Mouse (Mus musculus): ENCODE measurements around the gene Scrn1.

Scrn1 gene

DNA sequence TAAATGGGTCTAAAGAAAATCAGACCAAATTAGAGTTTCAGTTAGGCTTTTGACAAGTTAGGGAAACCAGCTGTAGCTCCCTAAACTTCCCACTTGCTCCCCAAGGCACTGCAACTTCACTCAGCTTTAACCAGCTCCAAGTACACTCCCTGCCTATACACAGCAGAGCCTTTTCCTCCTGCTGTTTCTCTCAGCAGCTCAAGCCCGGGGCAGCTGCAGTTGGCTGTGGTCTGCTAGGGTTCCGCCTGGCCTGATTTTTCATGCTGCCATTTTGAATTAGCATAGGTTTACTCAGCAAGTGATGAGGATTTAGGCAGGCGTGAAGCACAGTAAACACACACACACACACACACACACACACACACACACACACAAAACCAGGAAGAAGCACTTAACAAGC lies 1.3 kb downstream of the Scrn1 start:
- no peak for DNase-seq

DNA sequence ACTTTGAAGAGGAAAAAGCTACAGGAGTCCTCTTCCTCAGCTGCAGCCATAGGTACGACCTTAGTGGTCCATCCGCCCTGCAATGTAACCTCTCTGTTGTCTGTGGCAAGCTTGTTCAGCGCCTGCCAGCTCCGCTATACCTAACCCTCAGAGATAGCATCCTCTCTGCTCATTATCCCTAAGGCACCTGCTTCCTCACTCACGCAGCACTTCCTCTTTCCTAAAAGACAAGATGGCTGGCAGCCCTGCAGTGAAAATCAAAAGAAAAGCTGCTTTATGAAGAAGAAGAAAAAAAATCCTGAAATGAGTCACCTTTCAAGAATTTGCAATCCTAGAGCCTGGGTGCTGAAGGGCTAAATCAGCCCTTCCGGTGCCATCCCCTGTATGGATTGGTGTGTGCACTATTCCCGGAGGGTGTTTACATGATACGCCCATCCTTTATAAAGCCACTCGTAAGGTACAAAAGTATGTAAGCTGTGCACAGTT lies 1.7 kb downstream of the Scrn1 start:
- no peak for DNase-seq

DNA sequence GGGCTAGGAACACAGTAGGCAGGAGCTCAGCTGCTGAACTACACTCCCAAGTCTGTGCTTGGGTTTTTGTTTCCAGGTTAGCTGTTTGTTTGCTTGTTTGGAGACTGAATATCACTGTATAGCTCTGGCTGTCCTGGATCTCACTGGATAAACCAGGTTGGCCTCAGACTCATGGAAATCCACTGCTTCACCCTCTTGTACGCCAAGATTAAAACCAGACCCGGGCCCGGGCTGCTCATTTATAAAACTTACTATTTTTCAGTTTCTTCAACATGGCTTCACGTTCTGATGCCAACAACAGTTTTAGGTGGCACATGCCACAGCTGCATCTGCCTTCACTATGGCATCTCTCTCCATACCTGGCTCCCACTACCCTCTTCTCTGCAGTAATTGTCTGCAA lies 2.7 kb downstream of the Scrn1 start:
- DNase-seq: no peak

DNA sequence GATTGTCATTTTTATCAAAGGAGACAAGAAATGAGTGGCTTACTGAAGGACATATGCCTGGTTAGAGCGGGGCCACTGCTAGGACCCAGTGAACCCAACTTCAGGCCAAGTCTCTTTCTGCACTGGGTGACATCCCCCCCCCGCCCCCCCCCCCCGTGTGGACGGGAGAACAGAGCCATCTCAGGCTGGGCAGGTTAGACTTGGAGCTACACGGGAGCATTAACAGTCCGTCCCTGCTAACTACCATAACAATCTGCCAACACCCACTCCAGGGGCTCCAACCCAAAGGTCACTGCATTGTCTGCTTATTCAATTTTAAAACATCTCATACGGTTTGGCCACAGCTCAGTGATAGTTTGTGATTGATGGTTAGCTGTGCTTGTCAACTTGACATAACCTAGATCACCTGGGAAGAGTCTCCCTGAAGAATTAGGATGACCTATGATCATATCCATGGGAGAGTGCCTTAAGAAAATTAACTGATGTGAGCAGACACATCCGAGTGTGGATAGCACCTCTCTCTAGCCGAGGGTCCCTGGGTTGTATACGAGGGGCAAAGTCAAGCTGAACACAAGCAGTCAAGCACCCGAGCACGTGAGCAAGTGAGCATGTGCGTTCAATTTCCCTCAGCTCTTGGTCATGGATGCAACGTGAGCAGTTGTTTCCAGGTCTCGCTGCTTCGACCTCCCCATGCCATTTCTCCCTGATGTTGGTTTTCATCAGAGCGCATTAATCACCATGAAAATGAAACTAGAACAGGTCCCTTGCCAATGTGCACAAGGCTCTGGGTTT lies 4.1 kb downstream of the Scrn1 start:
- DNase-seq: no peak

DNA sequence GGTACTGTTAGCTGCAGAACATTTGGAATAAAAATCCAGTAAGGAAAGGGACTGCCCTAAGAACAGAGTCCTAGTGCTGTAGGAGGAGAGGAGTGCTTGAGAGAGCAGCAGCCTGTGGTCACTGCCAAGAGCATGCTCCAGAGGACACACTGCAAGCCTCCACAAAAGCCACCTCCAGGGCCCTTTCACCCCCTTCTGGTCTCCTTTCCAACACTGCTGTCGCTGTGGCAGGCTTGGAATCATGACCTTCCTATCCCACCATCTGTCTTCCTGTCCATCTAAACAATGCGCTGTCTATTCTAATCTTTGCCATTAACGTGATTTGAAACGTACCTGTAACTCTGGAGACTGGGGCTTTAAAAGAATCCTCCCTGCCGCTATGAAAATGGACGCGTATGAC lies 7.8 kb downstream of the Scrn1 start:
- no peak for DNase-seq

DNA sequence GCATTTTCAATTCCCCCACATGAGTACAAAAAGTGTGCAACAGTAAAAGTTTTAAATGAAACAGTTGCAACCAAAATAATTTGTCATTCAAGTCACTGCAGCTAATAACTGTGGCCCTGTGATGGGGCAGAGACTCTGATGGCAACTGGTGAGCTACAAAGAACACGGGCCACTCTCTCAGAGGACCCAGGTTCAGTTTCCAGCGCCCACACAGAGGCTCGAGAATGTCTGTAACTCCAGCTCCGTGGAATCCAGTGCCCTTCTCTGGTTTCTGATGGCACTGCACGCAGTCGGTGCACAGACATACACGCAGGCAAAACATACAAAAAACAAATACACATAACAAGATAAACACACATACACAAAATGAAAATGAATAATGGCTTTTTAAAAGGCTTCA lies 8.6 kb downstream of the Scrn1 start:
- DNase-seq: no peak

DNA sequence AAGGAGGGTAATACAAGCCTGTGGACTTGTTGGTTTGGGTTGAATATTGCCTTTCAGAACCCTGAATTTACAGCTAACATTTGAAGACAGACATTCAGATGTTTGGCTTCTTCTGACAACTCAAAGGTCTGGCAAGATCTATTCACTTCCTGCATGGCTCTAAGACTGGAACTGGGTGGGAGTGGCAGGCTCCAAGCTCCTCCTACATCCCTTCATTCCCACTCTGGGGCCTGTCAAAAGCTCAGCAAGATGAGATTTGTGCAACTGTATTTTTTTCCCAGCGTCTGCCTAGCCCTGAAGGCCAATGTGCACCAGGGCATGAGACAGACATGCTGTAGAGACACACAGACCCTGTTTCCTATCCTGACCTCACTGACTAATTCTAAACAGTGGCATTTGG lies 10.5 kb downstream of the Scrn1 start:
- DNase-seq: peak; percentile 16 to 77

DNA sequence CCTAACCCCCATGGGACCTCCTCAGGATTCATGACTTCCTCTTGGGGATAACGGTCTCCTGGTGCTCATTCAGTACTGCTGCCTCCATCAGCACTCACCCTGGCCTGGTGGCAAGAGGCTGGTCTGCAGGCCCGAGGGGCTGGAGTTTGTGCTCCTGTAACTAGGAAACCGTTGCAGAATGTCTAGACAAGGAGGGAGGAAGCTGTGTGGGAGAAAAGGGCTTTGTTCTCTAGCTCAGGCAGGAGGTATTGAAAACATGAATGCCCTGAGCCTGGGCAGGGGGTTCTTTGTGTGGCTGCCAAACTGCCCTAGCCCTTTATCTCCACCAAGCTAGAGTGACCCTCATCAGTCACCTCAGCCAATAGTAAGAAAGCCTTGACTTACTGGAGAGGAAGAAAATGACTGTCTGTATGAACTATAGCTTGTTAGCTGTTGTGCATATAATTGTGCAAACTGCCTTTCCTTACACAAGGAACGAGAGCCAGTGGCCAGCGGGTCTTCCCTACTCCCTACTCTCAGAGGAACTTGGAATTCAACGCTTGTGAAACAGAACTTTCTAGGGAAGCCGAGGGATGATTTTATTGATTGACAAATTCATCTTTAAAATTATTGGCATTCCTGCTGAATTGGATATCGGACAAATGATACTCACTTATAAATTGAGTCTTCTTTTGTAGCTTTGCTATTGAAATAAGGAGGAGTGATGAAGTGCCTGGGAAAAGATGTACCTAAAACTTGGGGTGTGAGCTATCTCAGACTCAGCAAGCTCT lies 11.8 kb downstream of the Scrn1 start:
- DNase-seq: no peak

DNA sequence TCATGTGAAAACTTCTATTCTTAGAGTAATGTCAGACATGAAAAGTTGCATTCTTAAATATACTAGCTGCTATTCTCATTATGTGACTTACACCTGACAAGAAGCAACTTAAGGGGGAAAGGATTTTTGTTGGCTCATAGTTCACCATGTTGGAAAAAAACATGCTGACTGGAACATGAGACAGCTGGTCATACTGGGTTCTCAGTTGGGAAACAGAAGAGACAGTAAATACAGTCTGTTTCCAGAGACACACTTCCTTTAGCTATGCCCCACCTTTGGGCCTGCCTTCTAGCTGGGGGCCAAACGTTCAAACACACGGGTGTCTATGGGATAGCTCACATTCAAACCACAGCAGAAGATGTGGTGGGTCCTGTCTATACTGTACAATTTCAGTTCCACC lies 12.7 kb downstream of the Scrn1 start:
- DNase-seq: no peak

DNA sequence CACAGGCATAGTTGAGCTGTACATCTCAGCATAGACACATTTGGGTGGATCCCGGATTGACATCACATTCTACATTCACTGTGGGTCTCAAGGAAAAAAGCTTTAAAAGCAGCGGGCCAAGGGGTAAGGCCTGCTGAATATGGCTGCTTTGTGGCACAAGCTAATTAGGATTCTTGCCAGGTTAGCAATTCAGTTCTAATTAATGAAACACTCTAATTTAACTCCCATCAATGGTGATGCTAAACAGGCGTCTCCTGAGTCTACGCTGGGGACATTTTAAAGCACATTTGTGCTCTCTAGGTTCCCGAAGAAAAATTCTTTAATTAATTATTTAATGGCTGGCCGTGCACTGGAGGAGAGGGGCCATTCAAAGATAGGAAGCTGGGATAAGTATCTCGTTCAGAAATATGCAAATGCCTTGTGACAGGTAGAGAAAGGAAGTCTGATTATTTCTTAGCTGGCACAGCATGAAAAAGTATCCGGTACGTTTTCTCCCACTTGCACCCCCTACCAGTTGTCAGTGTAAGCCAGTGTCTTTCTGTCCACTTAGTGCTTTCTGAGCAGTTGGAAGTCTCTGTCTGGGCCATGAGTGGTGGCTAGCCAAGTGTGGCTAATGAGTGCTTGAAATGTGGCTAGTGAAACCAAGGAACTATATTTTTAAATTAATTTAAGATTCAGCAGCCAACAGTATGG lies 13.4 kb downstream of the Scrn1 start:
- DNase-seq: no peak

DNA sequence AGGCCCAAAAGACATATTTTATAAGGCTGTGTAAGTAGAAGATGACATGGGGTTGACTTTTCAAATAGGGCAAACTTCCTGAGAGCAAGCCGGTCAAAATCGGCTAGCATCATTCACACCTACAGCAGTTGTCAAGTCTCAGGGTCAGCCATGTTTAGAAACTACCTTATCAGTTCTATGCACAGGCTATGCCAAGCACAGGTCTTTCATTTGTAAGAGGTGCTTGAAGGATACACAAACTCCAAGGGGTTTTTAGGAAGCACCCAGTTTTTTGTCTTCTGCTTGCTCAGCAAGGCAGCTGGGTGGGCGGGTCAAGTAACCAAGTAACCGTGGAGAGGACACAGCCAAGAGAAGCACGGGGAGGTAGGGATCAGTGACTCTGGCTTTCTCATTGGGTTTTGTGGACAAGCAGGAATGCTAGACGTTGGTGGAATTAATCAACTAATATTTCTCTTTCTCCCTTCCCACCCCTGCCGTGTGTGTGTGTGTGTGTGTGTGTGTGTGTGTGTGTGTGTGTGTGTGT lies 15.4 kb downstream of the Scrn1 start:
- no peak for DNase-seq

DNA sequence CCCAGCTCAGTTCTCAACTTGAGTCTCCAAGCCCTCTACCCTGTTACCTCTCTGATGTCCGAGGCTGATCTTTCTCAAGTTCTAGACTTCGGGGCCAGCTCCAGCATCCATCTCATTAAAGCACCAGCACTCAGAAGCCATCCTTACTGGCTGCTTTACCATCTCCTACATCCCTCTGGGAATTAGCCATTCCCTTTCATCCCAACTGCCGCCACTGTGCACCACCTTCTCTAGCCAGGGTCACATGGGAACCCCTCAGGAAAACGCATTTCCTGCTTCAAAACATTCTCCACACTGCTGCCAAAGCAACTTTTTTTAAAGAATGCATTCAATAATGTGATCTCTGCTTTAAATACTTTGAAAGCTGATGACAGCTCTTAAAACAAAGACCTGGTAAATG lies 17.0 kb downstream of the Scrn1 start:
- DNase-seq: no peak

DNA sequence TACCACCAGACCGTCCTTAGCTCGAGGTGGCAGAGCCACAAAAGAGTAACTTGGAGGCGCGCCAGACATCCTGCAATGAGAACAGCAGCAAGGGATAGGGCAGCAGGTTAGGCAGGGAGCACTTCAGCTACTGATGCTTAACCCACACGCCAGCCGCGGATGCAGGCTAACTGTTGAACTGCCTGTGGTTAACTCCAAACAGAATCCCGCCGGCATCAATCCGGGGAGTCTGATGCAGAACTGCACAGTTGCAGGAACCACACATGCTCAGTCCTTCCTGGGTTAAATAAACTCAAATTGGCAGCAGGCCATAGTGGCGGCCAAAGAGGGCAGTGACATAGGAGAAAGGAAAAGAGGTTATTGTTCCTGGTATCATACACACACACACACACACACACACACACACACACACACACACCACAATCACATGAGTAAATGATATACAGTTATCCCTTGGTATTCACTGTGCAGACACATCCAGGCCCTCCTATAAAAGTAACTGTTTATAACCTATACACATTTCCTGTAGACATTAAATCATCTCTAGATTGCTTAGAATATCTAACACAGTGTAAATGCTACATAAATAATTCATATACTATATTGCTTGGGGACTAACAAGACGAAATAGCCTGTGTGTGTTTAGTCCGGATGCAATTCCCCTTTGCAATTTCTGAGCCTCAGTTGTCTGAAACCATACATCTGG lies 17.8 kb downstream of the Scrn1 start:
- DNase-seq: peak; percentile 70 to 81

DNA sequence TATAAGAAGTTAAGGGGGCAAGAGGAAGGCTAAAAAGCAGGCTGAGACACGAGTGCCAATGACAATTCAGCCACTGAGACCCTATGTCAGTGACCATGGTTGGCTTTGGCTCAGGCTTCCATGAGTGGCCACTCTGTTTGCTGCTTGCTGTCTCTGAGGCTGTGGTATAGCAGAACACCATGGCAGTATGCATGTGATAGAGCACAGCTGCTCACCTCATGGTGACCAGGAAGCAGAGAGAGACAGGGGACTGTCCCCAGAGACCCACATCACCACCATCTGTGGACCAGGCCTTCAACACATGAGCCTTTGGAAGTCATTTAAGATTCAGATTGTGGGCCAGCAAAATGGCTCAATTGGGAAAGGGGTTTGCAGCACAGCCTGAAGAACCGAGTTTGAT lies 22.6 kb downstream of the Scrn1 start:
- DNase-seq: no peak

DNA sequence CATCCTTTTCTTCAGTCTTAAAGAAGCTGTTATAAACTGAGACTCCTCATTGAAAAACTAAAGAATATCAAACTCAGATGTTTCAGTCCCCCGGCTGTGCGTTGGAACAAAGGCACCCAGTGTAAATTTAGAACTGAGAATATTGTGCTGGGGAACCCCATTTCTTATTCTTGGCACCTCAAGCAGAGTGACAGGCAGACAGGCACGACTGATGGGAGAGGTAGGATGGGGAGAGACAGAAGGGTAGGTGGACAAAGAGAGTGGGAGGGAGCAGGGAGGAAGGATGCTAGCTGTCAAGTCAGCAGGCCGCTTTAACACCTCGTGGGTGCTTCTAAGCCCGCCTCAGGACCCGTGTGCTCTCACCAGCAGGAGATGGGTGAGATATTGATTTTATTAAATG lies 23.5 kb downstream of the Scrn1 start:
- DNase-seq: no peak

DNA sequence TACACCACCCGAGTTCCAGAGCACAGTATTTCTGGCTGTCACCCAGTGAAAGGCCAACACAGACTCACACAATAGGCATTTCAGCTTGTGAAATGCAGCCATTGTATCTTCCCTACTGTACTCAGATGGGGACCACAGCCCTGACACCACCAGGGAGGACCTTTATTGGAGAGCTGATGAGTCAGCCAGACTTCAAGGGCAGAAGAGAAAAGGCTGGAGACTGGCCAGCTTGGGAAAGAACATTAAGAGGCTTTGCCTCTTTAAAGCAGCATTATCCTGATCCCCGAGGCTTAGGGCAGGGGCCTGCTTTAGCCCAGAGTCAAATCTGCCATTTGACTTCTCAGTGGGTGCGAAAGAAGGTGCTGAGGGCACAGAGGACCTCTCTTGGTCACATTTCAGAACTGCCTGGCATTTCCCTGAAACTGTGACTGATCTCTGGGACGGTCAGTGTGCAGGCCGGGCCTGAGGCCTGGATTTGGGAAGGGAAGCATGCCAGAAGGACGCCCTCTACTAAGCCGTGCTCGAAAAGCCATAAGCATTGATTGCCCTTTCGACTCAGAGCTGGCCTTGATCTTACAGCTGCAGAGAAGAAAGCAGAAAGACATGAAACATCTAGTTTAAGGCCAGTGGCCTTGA lies 25.9 kb downstream of the Scrn1 start:
- DNase-seq: no peak

DNA sequence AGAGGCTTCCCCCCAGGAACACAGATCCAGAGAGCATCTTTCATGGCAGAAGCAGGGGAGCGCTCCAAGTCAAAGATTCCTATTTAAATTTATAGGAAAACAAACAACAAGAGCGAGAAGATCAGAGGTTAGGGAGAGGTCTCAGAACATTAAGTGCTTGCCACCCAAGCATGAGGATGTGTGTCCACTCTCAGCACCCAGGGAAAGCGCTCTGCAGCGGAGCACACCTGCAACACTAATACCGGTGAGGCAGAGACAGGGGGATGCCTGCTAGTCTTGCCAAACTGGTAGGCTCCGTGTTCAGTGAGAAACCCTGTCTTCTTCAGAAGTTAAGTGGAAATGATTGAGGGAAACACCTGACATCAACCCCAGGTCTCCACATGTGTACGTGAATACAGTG lies 26.9 kb downstream of the Scrn1 start:
- DNase-seq: no peak

DNA sequence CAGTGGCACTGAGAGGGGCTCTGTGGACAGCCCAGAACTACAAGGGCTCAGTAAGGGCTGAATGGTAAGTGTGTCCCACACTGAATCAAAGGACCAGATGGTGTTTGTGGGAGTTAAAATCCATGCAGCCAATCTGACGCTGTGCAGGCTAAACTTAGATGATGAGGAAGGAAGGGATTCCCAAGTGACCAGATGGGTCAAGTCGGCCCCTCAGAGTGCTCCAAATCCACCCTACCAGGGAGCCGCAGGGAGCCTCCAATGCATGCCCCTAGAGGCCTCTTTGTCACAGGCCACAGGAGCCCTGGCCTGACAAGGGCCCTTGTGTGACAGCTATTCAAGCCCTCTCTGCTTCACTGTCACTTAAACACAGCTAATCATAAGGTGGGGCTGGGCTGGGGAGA lies 27.5 kb downstream of the Scrn1 start:
- no peak for DNase-seq

DNA sequence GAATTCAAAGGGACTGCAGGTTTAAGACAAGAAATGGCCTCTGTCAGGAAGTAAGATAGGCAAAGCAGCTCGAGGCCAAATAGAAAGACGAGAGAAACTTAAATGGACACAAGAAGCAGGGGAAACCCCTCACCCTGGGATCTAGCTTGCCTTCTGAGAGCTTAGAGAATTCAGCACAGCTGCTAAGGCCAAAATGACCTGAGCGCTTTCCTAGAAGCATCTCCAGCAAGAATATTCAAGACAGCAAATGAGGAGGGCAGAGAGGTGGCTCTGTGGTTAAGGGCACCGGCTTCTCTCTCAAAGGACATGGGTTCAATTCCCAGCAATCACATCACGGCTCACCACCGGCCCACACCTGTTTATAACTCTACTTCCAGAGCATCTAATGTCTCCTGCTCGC lies 29.2 kb downstream of the Scrn1 start:
- DNase-seq: no peak

DNA sequence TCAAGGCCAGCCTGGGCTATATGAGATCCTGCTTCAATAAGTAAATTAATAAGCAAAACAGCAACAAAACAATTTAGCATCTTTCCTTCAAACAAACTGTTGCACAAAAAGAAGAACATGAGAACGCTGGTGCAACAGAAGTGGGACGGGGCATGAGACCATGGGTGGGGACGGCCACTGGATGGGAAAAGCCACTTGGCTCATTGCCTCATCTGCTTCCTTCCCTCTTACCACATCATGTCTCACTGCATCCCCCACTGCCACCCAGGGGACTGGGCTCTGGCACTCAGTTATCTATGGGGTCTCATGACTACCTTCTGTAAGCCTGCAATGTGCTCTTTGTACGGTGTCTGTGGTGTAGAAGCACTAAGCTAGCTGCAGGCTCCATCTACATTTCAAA lies 30.8 kb downstream of the Scrn1 start:
- DNase-seq: no peak

DNA sequence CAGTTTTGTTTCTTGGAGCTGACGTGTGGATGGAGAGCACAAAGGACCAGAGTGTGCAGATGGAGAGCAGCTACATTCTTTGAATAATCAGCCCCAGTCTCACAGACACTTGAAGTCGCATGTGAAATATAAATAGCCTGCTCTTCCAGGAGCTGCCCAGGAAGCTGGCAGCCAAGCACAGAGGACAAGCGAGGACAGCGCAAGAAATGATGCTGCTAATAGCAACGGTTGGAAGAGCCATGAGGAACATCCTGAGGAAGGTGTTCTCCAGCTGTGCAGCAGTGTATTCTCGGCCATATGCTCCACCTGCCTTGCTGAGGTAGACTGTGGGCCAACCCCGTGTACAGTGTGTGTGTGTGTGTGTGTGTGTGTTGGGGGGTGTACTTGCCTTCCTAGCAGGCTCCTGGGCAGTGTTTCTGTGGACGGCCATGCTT lies 35.2 kb downstream of the Scrn1 start:
- no peak for DNase-seq

DNA sequence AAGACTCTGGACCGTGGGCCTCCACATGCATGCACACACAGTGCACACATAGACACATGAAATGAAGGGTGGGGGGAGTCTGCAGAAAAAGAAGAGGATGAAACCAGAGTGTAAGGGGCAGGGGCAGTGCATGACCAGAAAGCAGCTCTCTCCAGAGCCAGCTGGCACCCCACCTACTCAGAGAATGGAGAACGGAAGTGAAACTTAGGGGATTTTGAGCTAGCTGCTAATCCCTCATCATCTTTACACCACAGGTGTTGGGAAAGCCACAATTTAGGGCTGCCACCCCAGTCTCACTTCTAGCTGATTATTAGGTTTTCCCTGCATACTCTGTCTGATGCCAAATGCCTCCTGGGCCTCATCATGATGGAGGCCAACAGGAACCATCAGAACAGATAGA lies 36.1 kb downstream of the Scrn1 start:
- DNase-seq: no peak

Measured in lung, postnatal 4 days (tissue).